Mouse (Mus musculus): ENCODE data around the gene Prkar2b.

The Prkar2b gene

DNA sequence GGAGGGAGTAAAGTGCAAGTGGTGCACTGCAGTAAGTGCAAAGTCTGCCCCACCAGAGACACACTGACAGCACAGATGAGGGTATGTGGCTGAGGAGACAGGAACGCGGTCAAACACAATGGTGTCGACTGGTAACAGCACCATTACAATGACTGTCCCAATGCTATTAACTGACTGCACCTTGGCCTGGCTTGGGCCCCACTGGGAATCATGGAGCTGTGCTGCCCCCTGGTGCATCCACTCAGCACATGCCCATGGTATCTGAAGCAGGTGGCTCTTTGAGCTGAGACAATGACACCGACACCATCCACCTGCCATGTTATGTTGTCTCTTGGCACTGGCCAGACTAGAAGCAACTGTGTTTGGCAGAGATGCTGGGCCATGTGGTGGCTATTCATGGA lies 134.4 kb downstream of the Prkar2b start:
- DNase-seq (ENCODE audit: extremely low spot score, low spot score), result peak; percentile 50

DNA sequence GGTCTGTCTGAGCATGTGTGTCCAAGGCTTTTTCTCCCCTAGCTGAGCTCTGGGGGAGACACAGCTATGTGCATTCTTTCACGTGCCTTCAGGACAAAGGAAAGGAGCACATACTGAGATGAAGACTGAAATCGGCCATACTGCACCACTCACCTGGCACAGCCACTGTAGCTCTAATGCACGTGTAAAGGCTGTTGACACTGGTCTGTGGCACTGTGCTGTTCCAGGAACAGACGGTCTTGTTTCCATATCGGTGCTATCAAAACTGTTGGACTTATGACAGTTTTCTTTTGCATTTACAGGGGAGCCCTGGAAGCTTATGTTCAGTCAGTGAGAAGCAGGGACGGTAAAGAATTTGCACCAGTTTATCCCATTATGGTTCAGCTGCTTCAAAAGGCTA lies 135.8 kb downstream of the Prkar2b start:
- DNase-seq (ENCODE audit: extremely low spot score, low spot score), result no peak

DNA sequence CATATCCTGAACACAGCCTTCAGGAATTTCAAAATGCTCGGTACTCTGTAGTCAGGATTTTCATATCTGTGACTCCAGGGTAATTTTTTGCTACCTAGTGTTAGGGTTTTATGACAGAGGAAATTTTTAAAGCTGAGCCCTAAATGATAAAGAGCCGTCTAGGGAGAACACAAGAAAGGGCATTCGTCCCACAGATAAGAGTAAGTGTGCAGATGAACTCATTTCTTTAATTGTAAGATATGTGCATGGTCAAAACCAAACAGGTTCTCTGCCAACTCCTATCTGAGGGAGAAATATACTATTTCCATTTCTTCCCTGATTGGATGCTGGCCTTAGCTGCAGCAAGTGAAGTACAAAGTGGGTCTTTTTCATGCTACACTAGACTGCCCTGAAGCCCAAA lies 137.0 kb downstream of the Prkar2b start:
- DNase-seq (ENCODE audit: extremely low spot score, low spot score), result no peak

DNA sequence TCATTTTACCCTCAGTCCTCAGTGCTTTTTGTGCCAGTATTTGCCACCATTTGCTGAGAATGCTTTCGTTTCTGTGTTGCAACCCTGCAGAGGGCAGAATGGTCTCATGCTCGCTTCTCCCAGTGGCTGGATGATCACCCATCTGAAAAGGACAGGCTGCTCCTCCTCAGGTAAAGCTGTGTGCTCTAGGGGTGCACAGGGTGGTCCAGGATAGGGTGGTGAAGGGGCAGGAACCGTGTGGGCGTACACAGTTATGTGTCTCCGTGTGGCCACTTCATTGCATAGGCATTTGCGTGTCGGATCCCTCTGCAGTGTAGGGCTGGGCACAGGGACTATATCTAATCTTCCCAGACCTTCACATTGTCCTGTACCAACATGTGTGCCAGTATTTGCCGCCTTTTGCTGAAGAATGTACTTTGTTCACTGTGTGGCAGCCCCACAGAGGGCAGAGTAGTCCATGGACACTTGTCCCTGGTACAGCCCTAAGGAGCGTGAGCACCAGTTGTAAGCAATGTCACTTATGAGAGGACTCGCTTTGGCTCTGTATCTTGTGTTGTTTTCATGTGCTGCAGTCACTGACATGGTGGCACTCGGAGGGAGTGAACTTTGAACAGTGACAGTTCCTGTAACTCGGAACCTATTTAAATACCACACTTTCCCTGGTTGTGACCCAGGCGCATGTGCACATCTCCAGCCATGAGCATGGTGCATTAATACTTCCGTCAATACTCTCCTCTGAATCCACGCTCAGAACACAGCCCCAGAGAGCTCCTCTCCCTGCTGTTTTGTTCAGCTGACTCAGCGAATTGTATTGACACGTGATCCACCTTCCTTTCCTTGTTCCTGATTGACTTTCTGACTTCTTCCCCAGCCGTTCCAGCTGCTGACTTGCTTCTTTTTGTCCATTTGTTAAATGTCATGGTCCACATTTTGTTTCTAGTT lies 140.4 kb downstream of the Prkar2b start:
- DNase-seq (ENCODE audit: extremely low spot score, low spot score), result no peak

DNA sequence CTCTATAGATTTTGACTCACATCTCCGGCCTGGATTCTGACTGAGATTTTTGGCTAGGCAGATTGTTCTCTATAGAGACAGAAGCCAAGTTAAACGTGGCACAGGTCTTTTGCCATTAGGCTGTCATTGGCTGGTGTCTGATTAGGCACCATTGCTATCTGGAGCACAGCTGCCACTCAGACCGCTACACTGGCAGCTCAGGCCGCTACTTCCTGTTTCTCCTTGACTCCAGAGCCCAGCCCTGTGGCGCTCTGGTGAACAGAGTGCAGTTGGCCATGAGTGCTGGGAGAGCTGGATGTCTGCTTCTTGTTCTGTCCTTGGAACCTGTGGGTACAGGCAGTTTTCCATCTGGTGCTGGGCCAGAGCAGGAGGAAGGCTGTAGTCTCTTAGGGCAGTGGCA lies 143.9 kb downstream of the Prkar2b start:
- no peak for DNase-seq (ENCODE audit: extremely low spot score, low spot score)

DNA sequence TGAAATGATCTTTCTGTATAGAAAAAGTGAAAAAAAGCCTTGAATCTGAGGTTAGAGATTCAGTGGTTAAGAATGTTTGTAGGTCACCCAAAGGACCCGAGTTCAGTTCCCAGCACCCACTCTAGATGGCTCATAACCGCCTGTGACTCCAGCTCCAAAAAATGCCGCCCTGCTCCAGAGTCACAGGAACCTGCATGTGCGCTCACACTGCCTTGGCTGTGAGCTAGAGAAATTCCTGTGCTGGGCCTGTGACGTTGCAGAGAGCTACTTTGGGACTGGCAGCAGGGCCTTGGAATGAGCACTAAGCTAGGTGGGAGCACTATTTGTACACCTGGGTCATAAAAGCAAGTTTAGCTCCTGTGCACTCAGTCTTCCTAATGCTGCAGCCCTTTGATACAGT lies 144.4 kb downstream of the Prkar2b start:
- no peak for DNase-seq (ENCODE audit: extremely low spot score, low spot score)

DNA sequence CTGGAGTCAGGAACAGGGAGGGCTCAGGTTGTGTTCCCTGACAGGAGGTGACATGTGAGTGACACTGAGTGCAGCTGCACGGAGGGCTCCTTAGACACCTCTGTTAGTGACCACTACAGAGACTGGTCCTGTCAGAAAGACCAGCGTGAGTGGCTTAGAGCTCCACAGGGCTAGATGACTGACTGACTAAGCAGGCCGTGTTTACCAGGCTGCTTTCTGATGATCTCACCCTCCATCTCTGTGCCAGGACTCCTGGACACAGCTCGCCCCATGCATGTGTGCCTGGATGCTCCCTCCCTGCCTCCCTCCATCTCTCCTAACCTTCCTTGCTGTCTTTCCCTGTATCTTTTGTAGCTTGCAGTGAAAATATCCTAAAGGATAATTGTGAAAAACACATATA lies 147.5 kb downstream of the Prkar2b start:
- no peak for DNase-seq (ENCODE audit: extremely low spot score, low spot score)

DNA sequence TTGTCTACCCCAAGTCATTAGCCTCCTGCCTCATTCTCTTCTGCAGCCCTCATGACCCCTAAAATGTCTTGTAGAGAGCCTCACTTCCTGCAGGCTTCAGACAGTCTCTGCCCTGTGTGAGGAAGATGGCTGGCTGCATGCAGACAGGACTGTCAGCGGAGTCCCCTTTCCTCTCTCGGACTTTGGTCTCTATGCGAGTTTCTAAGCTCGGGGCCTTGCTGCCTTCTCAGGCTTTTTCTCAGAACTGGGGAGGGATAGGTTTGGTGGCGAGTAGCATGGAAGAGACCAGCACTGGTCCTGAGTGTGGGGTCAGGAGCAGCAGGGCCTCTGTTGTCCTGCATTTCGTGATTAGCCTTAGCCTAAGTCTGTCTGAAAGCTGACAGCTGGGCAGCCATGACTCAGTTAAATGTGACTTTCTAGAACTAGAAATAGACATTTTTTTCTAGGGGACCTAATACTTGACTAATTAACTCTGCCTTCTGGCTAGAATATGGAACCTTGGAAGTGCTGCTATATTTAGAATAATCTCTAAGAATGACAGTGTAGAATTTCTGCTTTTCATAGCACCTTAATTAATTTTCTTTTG lies 148.0 kb downstream of the Prkar2b start:
- no peak for DNase-seq (ENCODE audit: extremely low spot score, low spot score)
